Mouse (Mus musculus) thymus, adult 2 months (tissue): ENCODE data around the gene Polr2f. TPM values are rescaled to one million over a fixed set of nuclear protein-coding genes. Genes with fewer than 3 reads are reported as not detected.

Experiments used
- DNase-seq: peaks from one replicate; pipeline ENCODE4 v3.0.0; 2021
- H3K27ac ChIP-seq: fragments of 200-500 bp; 2 replicates; pipeline ENCODE4 v1.5.1; 2012; ENCODE audit warnings: low read length, control low read depth; ENCODE audit not compliant: control insufficient read depth, insufficient read depth
- H3K27me3 ChIP-seq: fragments of 200-500 bp; 2 replicates; pipeline ENCODE4 v1.6.1; 2012; ENCODE audit warnings: mild to moderate bottlenecking, low read length, moderate library complexity, mixed read lengths; ENCODE audit not compliant: control insufficient read depth, insufficient read depth
- H3K36me3 ChIP-seq: fragments of 200-500 bp; 2 replicates; pipeline ENCODE4 v1.6.1; 2012; ENCODE audit warnings: mild to moderate bottlenecking, low read length, moderate library complexity; ENCODE audit not compliant: control insufficient read depth, insufficient read depth
- H3K4me1 ChIP-seq: fragments of 200-500 bp; replicated peaks from 2 replicates; pipeline ENCODE4 v1.6.1; 2012; ENCODE audit warnings: low read length; ENCODE audit not compliant: control insufficient read depth, insufficient read depth
- H3K4me3 ChIP-seq: fragments of 200-500 bp; 2 replicates; pipeline ENCODE4 v1.5.1; 2012; ENCODE audit warnings: mild to moderate bottlenecking, low read length, control low read depth, moderate library complexity; ENCODE audit not compliant: control insufficient read depth, insufficient read depth
- CTCF ChIP-seq: fragments of 200-500 bp; IDR thresholded peaks from 2 replicates; pipeline ENCODE4 v1.5.1; 2012; ENCODE audit warnings: mild to moderate bottlenecking, control low read depth, low read length, moderate library complexity, borderline replicate concordance; ENCODE audit not compliant: control insufficient read depth, poor library complexity, insufficient read depth; ENCODE audit errors: extremely low read depth
- POLR2A ChIP-seq: fragments of 200-500 bp; IDR thresholded peaks from 2 replicates; pipeline ENCODE4 v1.6.1; 2012; ENCODE audit warnings: mild to moderate bottlenecking, low read length, control low read depth, moderate library complexity; ENCODE audit not compliant: control insufficient read depth, poor library complexity, insufficient read depth; ENCODE audit errors: extremely low read depth
- WGBS: fragments of 180-500 bp; shearing (Covaris S2); methylation state at CpG from one replicate; pipeline ENCODE4 v1.1.7; 2018; 5-methylcytosine and 5-hydroxymethylcytosine counted together
- polyA plus RNA-seq: library from polyadenylated mRNA; depleted of rRNA; stranded (reverse); fragments of >200 nt; gene quantifications from 2 replicates; pipeline ENCODE4 v1.2.3, GENCODE M21; 2012

Gene Polr2f
- polyA plus RNA-seq, 1 experiment: 38.0 TPM

- no peak overlapping the region for H3K4me3 ChIP-seq
- peaks cover 5% of the 10 kb centered on the region; the same call in 1 of the 2 replicates for H3K36me3 ChIP-seq
- no peaks in the 10 kb centered on the region for H3K27me3 ChIP-seq
- no peaks in the 10 kb centered on the region for H3K4me1 ChIP-seq
- DNase-seq: peak; percentile 53
- H3K27ac ChIP-seq: no peak overlapping the region
- TF ChIP-seq POLR2A (no peak), CTCF (no peak)
- WGBS: 80% methylated on average over 13 of the region's 13 CpGs
Measured at GRCm38 (mm10) chr15:79126217-79126932, 14.4 kb upstream of the Polr2f start.

GRCm38 (mm10) chr15:79127101-79127500 lies 13.7 kb upstream of the Polr2f start:
- TF ChIP-seq CTCF (no peak), POLR2A (no peak)
- Histone ChIP-seq H3K27ac (no peak overlapping the region), H3K4me1 (no peaks in the 10 kb centered on the region), H3K36me3 (peaks cover 5% of the 10 kb centered on the region; the same call in 1 of the 2 replicates), H3K27me3 (no peaks in the 10 kb centered on the region), H3K4me3 (no peak overlapping the region)
- DNase-seq: no peak
- WGBS: 96% methylated on average over 12 of the region's 12 CpGs

GRCm38 (mm10) chr15:79128208-79128607 lies 12.6 kb upstream of the Polr2f start:
- Histone ChIP-seq H3K27ac (no peak overlapping the region), H3K4me3 (no peak overlapping the region), H3K27me3 (no peaks in the 10 kb centered on the region), H3K36me3 (peaks cover 5% of the 10 kb centered on the region; the same call in 1 of the 2 replicates), H3K4me1 (no peaks in the 10 kb centered on the region)
- WGBS: 99% methylated on average over 5 of the region's 5 CpGs
- no peak for TF ChIP-seq POLR2A
- TF ChIP-seq CTCF: peak; percentile 28; the same call in 1 of the 2 replicates
- no peak for DNase-seq

GRCm38 (mm10) chr15:79129311-79129710 lies 11.5 kb upstream of the Polr2f start:
- no peak overlapping the region for H3K4me3 ChIP-seq
- 93% methylated on average over 7 of the region's 7 CpGs for WGBS
- no peaks in the 10 kb centered on the region for H3K4me1 ChIP-seq
- H3K27ac ChIP-seq: no peak overlapping the region
- no peak for DNase-seq
- no peaks in the 10 kb centered on the region for H3K27me3 ChIP-seq
- peaks cover 5% of the 10 kb centered on the region; the same call in 1 of the 2 replicates for H3K36me3 ChIP-seq
- TF ChIP-seq CTCF (no peak), POLR2A (no peak)

GRCm38 (mm10) chr15:79130782-79131181 lies 10.0 kb upstream of the Polr2f start:
- no peak for TF ChIP-seq CTCF
- no peak for TF ChIP-seq POLR2A
- no peak overlapping the region for H3K27ac ChIP-seq
- DNase-seq: no peak
- H3K4me1 ChIP-seq: no peaks in the 10 kb centered on the region
- peaks cover 5% of the 10 kb centered on the region; the same call in 1 of the 2 replicates for H3K36me3 ChIP-seq
- no peak overlapping the region for H3K4me3 ChIP-seq
- no peaks in the 10 kb centered on the region for H3K27me3 ChIP-seq
- WGBS: 95% methylated on average over 10 of the region's 10 CpGs

GRCm38 (mm10) chr15:79131442-79131841 lies 9.4 kb upstream of the Polr2f start:
- H3K36me3 ChIP-seq: peaks cover 5% of the 10 kb centered on the region; the same call in 1 of the 2 replicates
- no peak overlapping the region for H3K27ac ChIP-seq

More at GRCm38 (mm10) chr15:79131442-79131841, 9.4 kb upstream of the Polr2f start:
- 96% methylated on average over 7 of the region's 7 CpGs for WGBS
- H3K27me3 ChIP-seq: no peaks in the 10 kb centered on the region
- no peak for DNase-seq
- no peaks in the 10 kb centered on the region for H3K4me1 ChIP-seq
- TF ChIP-seq POLR2A (no peak), CTCF (no peak)
- no peak overlapping the region for H3K4me3 ChIP-seq
